Mouse (Mus musculus) naive thymus-derived CD4-positive, alpha-beta T cell, adult 2 months (primary cell): ENCODE results near the gene Efna1.

Source experiments
- DNase-seq: peaks from one replicate; pipeline ENCODE4 v3.0.0-alpha.2; 2011; ENCODE audit warnings: low read depth

Efna1 gene

GRCm38 (mm10) chr3:89278643-89279042 lies 2.3 kb downstream of the Efna1 start:
- no peak for DNase-seq

GRCm38 (mm10) chr3:89278107-89278506 lies 2.8 kb downstream of the Efna1 start:
- DNase-seq: no peak

- DNase-seq: no peak
These were observed 3.5 kb downstream of the Efna1 start for GRCm38 (mm10) chr3:89277281-89278021.

- no peak for DNase-seq
These were observed 4.9 kb downstream of the Efna1 start for GRCm38 (mm10) chr3:89276061-89276460.

GRCm38 (mm10) chr3:89271760-89272159 lies 9.2 kb downstream of the Efna1 start:
- no peak for DNase-seq

- DNase-seq: no peak
These were observed 10.1 kb downstream of the Efna1 start for GRCm38 (mm10) chr3:89270891-89271290.

GRCm38 (mm10) chr3:89270051-89270755 lies 10.7 kb downstream of the Efna1 start, which contains the start of gene Slc50a1:
Slc50a1 (minus strand) TSS chr3:89270570.
- DNase-seq: peak; percentile 79

- DNase-seq: no peak
These were observed 12.0 kb downstream of the Efna1 start for GRCm38 (mm10) chr3:89268916-89269315.

GRCm38 (mm10) chr3:89266439-89266893 lies 14.5 kb downstream of the Efna1 start:
- DNase-seq: peak; percentile 83

GRCm38 (mm10) chr3:89262417-89262816 lies 18.5 kb downstream of the Efna1 start:
- no peak for DNase-seq

- no peak for DNase-seq
These were observed 20.7 kb downstream of the Efna1 start for GRCm38 (mm10) chr3:89260211-89260610.

- no peak for DNase-seq
These were observed 21.9 kb downstream of the Efna1 start, which contains the start of gene Dpm3 for GRCm38 (mm10) chr3:89259076-89259475. Dpm3 (plus strand) TSS chr3:89259358.

- DNase-seq: no peak
These were observed 24.8 kb downstream of the Efna1 start for GRCm38 (mm10) chr3:89256177-89256576.

GRCm38 (mm10) chr3:89254994-89255393 lies 25.9 kb downstream of the Efna1 start:
- no peak for DNase-seq

GRCm38 (mm10) chr3:89251365-89251895 lies 29.5 kb downstream of the Efna1 start:
- DNase-seq: peak; percentile 64

- DNase-seq: peak; percentile 84
These were observed 30.4 kb downstream of the Efna1 start for GRCm38 (mm10) chr3:89250435-89251040.

- no peak for DNase-seq
These were observed 33.5 kb downstream of the Efna1 start for GRCm38 (mm10) chr3:89247466-89247865.

- peak; percentile 92 for DNase-seq
These were observed 34.5 kb downstream of the Efna1 start, which contains the start of gene Trim46 for GRCm38 (mm10) chr3:89246261-89247100. Trim46 (minus strand) TSS chr3:89246309.

GRCm38 (mm10) chr3:89245688-89246171 lies 35.2 kb downstream of the Efna1 start, which contains the start of gene Krtcap2:
Krtcap2 (plus strand) TSS chr3:89245966.
- DNase-seq: no peak

GRCm38 (mm10) chr3:89244982-89245687 lies 35.8 kb downstream of the Efna1 start:
- peak; percentile 66 for DNase-seq
